ENCODE assay signal across 38 mouse cellular contexts in the genomic region with DNA sequence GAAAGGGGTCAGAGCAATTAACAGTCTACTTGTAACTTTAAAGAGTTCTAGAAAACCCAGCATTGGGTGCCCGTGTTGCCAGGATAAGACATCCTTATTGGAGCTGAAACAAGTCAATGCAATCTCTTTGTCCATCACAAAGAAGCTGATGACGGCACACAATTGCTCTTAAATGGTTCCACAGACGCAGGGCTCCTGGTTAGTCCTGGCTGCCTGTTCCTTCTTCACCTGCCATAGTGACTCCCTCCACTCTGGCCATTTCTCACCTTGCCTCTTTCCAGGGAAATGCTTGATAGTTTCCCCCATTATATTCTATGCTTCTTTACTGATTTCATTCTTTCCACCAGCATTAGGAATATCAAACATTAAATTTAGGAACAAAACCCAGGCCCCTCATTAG. TPM values are rescaled to one million over a fixed set of nuclear protein-coding genes. Genes with fewer than 3 reads are reported as not detected.
"Had no signal": no experiment of that assay in that cellular context is flagged by ENCODE, and none has a peak within 500 bp of the region (broad histone marks: within the 10 kb centered on the region; RNA-seq: fewer than 3 reads in every experiment).

No protein-coding gene starts in this region.

- H3K4me1 ChIP-seq: heart, embryonic 12.5 days; heart, embryonic 13.5 days; heart, embryonic 15.5 days; hindbrain, embryonic 10.5 days; hindbrain, embryonic 12.5 days; hindbrain, embryonic 13.5 days; hindbrain, embryonic 15.5 days; intestine, embryonic 15.5 days; kidney, embryonic 15.5 days had no signal

- H3K27me3 ChIP-seq: heart, embryonic 12.5 days; heart, embryonic 13.5 days; heart, embryonic 15.5 days; hindbrain, embryonic 12.5 days; hindbrain, embryonic 13.5 days; hindbrain, embryonic 15.5 days; intestine, embryonic 15.5 days; kidney, embryonic 15.5 days had no signal

- H3K9me3 ChIP-seq: heart, embryonic 12.5 days; heart, embryonic 13.5 days; heart, embryonic 15.5 days; hindbrain, embryonic 10.5 days; hindbrain, embryonic 12.5 days; hindbrain, embryonic 13.5 days; hindbrain, embryonic 15.5 days; intestine, embryonic 15.5 days; kidney, embryonic 15.5 days had no signal

- H3K9ac ChIP-seq: heart, embryonic 12.5 days; heart, embryonic 13.5 days; heart, embryonic 15.5 days; hindbrain, embryonic 12.5 days; hindbrain, embryonic 13.5 days; hindbrain, embryonic 14.5 days; hindbrain, embryonic 15.5 days; intestine, embryonic 15.5 days; kidney, embryonic 15.5 days had no signal

- ATAC-seq: hindbrain, embryonic 16.5 days; hindbrain, postnatal 0 days; inflammation-experienced regulatory T-cells, adult 6 months; intestine, embryonic 15.5 days; intestine, embryonic 16.5 days; intestine, postnatal 0 days had no signal

- H3K36me3 ChIP-seq: heart, embryonic 12.5 days; heart, embryonic 13.5 days; heart, embryonic 15.5 days; hindbrain, embryonic 10.5 days; hindbrain, embryonic 12.5 days; hindbrain, embryonic 13.5 days; hindbrain, embryonic 15.5 days; intestine, embryonic 15.5 days; kidney, embryonic 15.5 days had no signal

- DNase-seq: heart, postnatal 14 days; heart, postnatal 36 days; heart, postnatal 4 days; kidney, adult 11 months; kidney, adult 18-20 months; kidney, adult 2 months; kidney, adult 8-10 months; kidney, adult 9 months; kidney, postnatal 10 days; kidney, postnatal 14 days; kidney, postnatal 25 days; kidney, postnatal 36 days; kidney, postnatal 4 days; layer of hippocampus, adult 9-11 months; layer of hippocampus, postnatal 36 days had no signal

- H3K27ac ChIP-seq: heart, embryonic 13.5 days; heart, embryonic 15.5 days; hindbrain, embryonic 10.5 days; hindbrain, embryonic 12.5 days; hindbrain, embryonic 13.5 days; hindbrain, embryonic 14.5 days; hindbrain, embryonic 15.5 days; hindbrain, postnatal 0 days; intestine, embryonic 15.5 days; kidney, embryonic 15.5 days; kidney, postnatal 0 days; layer of hippocampus, adult 2 months; left cerebral cortex, adult 2 months had no signal

- H3K4me2 ChIP-seq: heart, embryonic 11.5 days; heart, embryonic 12.5 days; heart, embryonic 13.5 days; heart, embryonic 15.5 days; hindbrain, embryonic 12.5 days; hindbrain, embryonic 13.5 days; hindbrain, embryonic 14.5 days; hindbrain, embryonic 15.5 days; intestine, embryonic 15.5 days; kidney, embryonic 15.5 days had no signal

- H3K4me3 ChIP-seq: heart, embryonic 12.5 days; heart, embryonic 13.5 days; heart, embryonic 15.5 days; hindbrain, embryonic 10.5 days; hindbrain, embryonic 12.5 days; hindbrain, embryonic 13.5 days; hindbrain, embryonic 15.5 days; intestine, embryonic 15.5 days; kidney, embryonic 15.5 days; layer of hippocampus, adult 2 months; left cerebral cortex, adult 2 months had no signal

RNA-seq across cellular contexts. Expression of a gene that starts 5.2 kb away (rescaled TPM):
- total RNA-seq: heart, adult 8-10 months; hematopoietic stem cell, adult 5-6 weeks; layer of hippocampus, adult 18-20 months; layer of hippocampus, adult 2 months; layer of hippocampus, postnatal 36 days; left cerebral cortex, adult 18-20 months; left cerebral cortex, adult 2 months had no signal
- polyA plus RNA-seq: heart, embryonic 11.5 days; heart, embryonic 12.5 days; inflammation-experienced regulatory T-cells, adult 6 months had no signal
